Mouse (Mus musculus): ENCODE data around the gene Sfrp2.

Gene Sfrp2

DNA sequence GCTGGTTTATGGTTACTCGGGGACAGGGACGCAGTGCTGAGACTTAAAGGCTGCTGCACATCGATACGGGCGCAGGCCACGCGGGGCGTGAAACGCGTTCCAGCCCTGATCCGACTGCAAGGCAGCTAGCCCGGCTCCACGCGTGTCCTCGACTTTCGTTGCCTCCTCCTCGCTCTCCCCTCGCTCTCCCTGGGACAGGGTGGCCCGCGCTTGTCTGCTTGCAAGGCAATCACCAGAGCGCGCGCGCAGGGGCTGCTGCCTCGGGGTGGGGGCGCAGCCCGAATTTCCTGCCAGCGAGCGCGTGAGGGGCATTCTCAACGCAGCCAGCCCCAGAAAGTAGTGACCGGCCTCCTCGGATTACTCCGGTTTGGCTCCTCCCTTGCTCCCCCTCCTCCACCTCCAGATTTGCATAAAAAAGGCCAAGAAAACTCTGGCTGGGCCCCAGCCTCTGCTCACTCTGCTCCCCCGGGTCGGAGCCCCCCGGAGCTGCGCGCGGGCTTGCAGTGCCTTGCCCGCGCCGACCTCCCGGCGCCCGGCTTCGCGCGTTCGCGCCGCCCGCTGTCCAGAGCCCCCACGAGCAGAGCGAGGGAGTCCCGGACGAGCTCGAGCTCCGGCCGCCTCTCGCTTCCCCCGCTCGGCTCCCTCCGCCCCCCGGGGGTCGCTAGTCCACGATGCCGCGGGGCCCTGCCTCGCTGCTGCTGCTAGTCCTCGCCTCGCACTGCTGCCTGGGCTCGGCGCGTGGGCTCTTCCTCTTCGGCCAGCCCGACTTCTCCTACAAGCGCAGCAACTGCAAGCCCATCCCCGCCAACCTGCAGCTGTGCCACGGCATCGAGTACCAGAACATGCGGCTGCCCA, at the start of gene Sfrp2:
Sfrp2 (plus strand) TSS at position 451 of the 855 bp plus-strand sequence.
- peak; percentile 12 to 64 for DNase-seq (ENCODE audit: inconsistent age in 2 of 2, low spot score in 1 of 2)

DNA sequence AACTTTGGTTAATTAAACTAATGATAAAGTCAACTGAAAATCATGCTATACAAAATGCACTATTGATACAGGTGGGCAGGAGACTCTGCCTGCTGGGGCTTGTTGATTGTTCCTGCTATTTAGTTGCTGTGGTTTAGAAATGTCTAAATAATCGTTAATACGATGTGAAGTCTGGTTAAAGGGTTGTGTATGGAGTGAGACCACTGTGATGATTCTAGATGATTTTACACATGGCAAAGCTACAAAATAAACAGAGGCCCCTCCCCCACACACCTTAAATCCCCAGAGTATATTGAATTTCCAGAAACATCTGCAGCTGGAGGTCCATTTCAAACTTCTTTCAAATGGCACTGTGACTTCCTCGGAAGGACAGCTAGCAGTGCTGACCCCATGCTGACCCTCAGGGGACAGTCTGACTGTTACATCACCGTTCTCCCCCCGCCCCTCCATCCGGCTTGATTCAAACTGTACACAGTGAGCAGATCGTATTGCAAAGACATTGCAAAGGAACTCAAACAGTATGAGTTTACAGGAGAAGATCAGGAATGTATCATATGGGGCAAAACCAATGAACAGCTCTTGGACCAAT, 48.4 kb upstream of the Sfrp2 start:
- DNase-seq (ENCODE audit: inconsistent age in 2 of 2, low spot score in 1 of 2) = no peak

DNA sequence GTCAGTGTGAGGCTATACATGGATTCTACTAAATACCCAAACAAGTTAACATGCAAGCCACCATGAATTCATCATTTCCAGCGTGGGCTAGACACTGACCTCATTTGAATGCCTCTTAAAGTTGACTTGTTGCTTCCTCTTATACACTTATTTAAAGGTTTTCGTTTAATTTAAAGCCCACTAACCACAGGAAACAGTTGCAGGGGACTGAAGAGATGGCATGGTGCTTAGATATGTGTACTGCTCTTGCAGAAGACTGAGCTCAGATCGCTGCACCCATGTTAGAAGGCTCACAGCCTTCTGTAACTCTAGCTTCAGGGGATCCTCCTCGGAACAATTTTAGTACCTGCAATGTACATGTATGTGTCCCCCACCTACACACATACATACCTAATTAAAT, 47.5 kb upstream of the Sfrp2 start:
- no peak for DNase-seq (ENCODE audit: inconsistent age in 2 of 2, low spot score in 1 of 2)

DNA sequence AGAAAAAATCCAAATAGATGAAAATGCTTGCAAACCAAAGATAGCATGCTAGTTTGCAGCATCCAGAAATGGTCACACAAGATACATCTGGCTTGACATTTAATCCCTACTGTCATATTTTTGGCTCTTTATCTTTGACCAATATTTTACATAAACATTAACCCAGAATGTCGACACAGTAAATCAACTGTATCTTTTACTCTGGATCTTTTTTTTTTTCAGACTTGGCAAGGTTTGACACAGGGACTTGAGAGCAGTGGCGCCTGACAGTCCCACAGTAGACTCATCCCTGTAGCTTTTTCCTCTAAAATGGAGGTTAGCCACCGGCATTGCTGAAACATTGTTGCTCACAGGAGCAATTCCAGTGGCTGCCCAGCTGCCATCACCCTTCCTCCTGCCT, 37.9 kb upstream of the Sfrp2 start:
- no peak for DNase-seq (ENCODE audit: inconsistent age in 2 of 2, low spot score in 1 of 2)

DNA sequence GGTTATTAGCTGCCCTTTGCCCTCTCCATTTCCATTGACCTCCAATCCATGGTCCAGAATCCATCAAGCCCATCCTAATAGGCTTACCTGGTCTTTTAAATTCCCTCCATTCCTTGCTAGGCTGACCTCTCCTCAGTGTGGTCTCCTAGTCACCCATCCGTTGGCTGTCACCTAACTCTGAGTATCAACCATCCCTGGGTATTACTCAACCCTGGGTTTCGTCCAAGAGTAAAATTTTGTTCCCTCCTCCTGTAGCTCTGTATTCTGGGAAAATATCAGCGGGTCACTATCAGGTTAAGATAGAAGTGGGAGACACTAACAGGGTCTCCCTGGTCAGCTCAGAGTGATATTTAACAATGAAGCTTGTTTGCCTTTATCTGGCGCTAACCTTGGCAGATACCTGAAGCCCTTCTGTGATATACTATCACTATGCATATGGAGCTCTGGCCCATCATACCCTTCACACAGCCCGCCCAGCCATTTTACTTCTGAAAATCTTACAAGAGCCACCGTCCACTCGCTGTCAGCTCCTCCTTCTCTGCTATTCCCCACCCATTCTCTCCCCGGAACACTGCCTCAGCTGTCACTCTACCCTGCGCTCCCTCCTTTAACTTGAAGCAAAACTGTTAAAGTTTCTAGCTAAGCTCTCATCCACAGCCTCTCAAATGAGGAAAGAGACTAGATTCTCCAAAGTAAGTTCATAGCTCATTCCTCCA, 37.3 kb upstream of the Sfrp2 start:
- DNase-seq (ENCODE audit: inconsistent age in 2 of 2, low spot score in 1 of 2) = no peak

DNA sequence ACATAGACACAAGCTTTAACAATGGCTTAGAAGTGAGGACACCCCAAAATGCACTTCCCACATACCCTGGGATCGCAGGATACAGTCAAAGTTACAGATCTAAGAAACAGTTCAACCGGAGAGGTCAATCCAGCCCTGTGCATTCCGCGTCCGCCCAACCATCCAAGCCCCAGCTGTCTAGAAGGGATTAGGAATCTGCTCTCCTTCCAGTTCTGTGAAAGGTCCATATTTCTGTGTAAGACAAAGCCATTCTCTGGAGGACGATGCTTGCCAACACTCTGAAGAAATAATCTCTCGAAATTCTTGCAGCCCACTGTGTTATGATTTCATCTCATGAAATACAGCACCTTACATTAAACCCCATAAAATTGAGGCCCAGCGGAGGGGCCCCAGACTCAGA, 32.1 kb upstream of the Sfrp2 start:
- no peak for DNase-seq (ENCODE audit: inconsistent age in 2 of 2, low spot score in 1 of 2)

DNA sequence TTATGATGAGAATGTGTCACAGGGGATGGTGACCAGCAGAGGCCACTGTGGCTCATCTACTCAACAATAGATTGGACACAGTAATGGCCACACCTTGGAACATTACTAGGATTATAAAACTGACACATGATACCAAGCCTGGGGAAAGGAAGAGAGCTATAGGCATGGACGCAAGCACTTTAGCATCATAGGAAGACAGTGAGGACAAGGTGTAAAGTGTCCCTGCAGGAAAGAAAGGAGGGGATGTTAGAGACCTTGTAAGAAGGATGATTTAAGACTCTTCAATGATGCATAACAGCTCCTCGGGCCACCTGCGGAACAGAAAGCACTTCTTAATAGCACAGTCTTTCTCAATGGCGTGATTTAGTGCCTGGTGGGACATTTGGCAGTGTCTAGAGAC, 29.1 kb upstream of the Sfrp2 start:
- DNase-seq (ENCODE audit: inconsistent age in 2 of 2, low spot score in 1 of 2) = no peak

DNA sequence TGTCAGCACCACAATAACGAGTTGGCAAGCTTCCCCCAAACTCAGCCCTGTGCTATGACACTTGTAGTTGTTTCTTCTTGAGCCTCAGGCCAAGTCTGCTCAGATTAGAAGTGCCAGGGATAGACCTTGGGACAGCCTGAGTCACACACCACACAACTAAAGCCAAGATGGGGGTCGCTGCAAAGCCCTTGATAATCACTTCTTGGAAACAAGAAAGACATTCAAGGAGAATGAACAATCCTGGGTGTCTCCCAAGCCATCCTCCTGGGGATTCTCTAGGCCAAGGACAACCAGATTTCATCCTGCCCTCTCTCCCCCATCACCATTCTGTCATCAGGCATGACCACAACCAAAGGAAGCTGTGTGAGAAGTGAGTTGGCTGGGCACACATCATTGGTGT, 25.9 kb upstream of the Sfrp2 start:
- peak; percentile 11 to 87 for DNase-seq (ENCODE audit: inconsistent age in 2 of 2, low spot score in 1 of 2)

DNA sequence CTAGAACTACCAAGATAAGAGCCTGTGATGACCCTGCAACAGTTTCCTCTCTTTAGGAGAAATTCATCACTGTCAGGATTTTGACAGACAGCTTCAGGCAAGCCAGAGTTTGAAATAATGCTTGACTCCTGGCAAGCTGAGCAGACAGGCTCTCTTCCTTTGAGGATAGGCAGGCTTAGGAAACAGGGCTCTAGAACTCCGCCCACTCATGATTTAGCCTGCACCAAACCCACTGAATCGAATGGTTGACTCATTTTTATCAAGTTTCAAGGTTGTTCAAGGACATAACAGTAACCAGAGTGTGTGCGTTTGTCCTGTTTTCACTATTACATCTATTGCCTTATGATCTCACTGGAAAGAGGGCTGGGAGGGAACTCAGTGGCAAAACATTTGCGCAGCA, 18.8 kb upstream of the Sfrp2 start:
- DNase-seq (ENCODE audit: inconsistent age in 2 of 2, low spot score in 1 of 2) = peak; percentile 24 to 83

DNA sequence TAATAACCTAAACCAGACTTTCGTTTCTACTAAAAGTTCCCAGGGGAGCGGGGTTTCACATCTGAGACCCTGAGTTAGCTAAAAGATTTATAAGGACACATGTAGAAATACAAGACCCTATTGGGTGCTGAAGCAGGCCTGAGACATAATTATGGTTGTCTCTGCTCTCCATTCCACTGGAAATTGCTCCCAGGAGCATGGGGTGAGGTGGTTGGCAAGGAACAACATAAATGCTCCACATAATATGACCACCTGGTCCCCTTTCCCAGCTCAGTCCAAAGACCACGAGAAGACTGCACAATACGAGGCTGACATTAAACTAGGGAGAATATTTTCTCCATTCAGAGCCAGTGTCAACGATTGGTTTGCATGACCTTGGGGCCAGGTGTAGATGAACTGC, 18.2 kb upstream of the Sfrp2 start:
- no peak for DNase-seq (ENCODE audit: inconsistent age in 2 of 2, low spot score in 1 of 2)

DNA sequence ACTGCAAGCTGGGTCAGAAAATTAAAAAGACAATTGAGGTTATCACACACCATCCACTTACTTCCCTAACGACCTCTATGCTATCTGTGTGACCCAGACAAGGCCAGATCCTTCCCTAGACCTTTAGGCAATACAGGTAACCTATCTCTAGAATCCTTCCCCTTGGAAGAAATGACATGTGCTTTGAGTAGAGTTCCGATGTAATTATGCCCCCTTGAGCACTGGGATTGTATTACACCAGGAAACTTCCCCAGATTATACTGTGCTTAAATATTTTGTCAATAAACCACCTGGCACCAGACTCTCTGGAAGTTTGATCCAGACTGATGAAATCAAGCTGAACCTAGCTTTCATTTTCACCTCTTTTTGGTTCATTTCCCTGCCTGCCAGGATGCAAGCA, 14.5 kb upstream of the Sfrp2 start:
- DNase-seq (ENCODE audit: inconsistent age in 2 of 2, low spot score in 1 of 2) = peak in 1 of 2 experiments; percentile 70

DNA sequence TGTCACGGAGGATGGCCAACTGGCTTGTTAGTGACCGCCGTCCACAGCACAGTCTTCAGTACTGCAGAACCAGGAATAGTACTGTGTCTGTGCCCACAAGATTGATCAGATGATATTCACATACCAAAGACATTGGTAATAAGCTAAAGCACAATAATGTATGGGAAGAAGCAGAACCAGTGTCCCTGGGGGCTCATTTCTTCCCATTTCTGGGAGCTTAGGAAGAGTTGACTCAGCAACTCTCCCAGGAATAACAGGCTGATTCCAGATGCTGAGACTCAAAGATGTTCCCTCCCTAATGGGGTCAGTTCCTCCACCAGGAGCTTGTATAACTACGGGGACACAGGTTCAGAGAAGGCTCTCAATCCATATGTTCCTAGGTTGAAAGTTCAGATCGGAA, 13.9 kb upstream of the Sfrp2 start:
- no peak for DNase-seq (ENCODE audit: inconsistent age in 2 of 2, low spot score in 1 of 2)

DNA sequence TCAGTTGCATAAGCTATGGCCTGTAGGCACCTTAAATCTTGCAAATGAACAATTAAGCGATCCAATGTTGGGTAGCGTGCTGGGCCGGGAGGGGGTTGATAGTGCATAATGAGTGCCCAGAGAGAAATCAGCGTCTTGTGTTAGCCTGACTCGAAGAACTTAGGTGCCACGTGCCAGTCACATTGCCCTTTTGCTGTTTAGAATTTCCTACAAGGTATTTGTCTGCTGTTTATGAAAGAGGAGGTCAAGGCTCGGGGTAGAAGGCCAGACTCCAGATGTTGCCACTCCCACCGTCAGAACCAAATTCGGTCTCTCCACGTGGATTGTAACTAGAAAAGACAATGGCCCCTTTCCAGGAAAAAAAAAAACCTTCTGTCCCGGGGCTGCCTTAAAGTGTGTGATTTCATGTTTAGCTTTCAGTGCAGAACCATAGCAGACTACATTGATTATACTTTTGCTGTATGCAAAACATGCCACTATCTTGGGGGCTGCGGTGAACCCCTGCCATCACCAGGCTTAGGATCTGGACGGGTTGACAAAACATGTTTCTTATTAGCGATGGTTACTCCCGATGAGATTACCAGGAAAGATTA, 11.0 kb upstream of the Sfrp2 start:
- peak in 1 of 2 experiments; percentile 61 for DNase-seq (ENCODE audit: inconsistent age in 2 of 2, low spot score in 1 of 2)

DNA sequence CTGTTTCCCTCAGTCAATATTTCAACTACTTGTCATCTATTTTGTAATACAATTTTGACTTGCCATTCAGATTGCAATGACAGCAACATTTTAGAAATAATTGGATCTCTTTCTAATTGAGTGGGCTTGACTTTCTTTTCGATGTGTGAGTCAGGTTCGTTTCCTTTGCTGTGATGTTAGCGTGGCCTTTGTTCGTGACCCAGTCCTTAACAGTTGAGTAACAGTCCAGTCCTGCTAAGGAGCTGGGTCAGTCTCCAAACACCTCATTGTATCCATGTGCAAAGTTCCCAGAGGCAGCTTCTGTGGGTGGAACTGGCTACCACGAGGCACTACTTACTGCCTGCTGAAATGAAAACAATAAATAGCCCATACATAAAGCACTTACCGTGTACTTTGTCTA, 10.5 kb upstream of the Sfrp2 start:
- DNase-seq (ENCODE audit: inconsistent age in 2 of 2, low spot score in 1 of 2) = peak in 1 of 2 experiments; percentile 57

DNA sequence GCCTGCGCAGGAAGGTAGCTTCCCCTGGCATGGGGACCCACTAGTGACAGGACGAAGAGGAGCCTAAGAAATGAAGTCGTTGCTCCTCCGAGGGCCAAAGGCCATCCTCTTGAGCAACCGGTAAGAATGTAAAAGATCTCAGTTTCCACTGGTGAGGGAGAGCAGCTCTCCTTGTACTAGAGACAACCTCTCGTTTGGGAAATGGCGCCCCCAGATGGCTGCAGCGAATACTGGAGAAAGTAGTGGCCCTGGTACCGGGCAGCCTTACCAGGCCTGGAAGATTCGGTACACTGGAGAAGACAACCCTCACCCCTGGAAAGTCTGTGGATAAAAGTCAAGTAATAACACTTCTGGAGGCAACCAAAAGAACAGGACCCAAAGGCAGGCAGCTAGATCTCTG, 3.8 kb upstream of the Sfrp2 start:
- DNase-seq (ENCODE audit: inconsistent age in 2 of 2, low spot score in 1 of 2) = no peak

DNA sequence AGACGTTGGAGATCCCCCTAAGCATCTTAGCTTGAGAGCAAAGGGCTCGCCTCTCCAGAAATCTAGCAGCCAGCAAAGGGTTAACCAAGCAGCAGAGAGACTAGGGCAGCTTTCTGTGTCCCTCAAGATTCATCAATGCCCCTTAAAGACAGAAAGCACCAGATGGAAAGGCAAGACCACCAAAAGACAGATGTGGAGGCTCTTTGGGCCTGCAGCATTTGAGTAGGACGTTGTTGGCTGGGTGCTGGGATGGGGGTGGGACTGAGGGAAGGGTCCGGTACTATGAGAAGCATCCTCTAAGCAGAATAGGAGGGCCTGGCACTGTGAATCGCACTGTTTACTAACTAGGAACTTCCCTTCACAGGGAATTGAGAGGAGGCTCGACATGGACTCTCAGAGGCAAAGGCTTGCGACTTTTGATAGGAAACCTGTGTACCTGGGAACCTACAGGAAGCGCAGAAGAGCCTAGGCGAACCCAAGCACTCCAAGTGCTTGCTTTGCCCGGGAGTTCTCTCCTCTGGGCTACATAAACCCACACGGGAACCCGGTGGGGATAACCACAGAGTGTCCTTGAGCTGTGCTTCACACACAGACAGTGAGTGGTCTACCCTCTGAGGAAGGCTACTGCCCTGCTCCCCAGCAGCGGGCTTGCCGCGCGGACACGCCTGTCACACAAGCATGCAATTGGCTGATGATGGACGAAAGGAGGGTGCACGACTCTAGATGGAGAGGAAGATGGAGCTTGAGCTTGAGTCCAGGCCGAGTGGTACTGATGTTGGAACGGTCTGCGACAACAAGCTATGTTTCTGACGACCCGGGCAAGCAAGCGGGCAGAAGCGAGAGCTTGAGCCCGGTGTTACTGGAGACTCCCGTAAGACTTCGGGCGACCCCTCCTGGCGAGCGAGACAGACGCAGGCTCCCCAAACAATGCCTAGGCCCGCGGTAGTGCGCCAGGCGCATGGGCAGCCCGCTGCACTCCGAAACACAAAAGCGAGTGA, 2.3 kb upstream of the Sfrp2 start:
- peak; percentile 72 to 91 for DNase-seq (ENCODE audit: inconsistent age in 2 of 2, low spot score in 1 of 2)

DNA sequence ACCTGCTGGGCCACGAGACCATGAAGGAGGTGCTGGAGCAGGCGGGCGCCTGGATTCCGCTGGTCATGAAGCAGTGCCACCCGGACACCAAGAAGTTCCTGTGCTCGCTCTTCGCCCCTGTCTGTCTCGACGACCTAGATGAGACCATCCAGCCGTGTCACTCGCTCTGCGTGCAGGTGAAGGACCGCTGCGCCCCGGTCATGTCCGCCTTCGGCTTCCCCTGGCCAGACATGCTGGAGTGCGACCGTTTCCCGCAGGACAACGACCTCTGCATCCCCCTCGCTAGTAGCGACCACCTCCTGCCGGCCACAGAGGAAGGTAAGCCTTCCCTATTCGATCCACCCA, 577 bp downstream of the Sfrp2 start:
- DNase-seq (ENCODE audit: inconsistent age in 2 of 2, low spot score in 1 of 2) = peak in 1 of 2 experiments; percentile 42

DNA sequence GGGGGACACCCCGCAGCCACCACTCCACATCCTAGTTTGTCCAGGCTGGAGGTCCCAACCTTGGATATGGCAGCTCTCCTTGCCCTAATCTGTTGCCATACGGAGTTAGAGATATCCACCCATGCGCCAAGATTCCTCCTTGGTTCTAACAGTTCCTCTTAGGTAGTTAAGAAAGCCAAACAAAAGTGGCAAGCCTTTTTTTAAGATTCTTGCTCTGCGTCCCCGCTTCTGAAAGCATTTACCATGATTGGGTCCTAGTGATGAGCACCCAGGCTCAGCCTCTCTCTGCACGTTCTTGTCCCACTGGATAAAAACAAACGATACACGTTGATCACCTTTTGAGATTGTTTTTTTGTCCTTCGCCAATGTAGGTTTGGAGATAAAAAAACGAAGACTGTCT, 1.0 kb downstream of the Sfrp2 start:
- DNase-seq (ENCODE audit: inconsistent age in 2 of 2, low spot score in 1 of 2) = no peak

DNA sequence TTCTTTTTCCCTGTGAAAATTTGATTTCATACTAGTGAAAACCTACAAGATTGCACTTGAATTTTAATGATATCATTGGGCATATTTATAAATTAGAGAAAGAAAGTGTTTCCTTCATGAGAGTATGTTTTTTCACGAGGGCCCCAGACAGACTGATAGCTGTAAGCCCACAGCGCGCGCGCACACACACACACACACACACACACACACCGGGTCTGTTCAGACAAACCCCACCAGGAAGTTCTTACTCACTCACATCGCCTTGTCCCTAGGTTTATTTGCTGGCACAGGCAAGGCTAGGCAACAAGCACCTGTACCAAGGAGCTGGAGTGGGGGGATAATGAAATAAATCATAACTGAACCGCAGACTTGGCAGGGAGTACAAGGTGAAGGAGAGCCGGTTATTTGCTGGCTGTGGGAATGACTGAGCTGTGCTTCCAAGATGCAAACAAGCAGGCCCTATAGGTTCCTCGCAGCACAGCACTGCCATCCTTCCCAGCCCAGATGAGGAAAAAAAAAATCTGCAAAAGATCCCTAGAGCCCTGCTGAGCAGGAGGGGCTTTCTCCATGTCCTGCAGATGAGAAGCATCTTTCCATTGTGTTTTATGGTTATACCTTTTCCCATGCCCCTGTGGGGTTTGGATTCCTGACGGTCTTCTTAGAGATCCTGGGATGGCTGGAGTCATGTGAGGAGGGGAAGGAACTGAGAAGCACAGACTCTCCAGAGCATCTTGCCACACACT, 2.3 kb downstream of the Sfrp2 start:
- no peak for DNase-seq (ENCODE audit: inconsistent age in 2 of 2, low spot score in 1 of 2)

DNA sequence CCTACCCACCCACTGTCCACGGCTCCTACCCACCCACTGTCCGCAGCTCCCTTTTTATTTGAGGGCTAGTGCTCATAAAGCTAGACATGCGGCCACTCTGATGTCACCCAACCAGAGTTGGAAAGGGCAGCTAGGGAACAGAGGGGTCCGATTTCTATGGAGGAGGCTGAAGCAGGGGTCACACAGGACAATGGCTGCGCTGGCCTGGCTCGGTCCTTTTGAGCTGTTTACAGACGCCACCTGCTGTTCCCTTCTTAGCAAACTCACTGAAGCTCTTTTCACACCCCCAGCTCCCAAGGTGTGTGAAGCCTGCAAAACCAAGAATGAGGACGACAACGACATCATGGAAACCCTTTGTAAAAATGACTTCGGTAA, 2.9 kb downstream of the Sfrp2 start:
- no peak for DNase-seq (ENCODE audit: inconsistent age in 2 of 2, low spot score in 1 of 2)

Data from adrenal gland, adult (tissue).